Mouse (Mus musculus) adrenal gland, adult (tissue): Measurements from ENCODE around the gene Tsen54.
A peak's percentile ranks its signal among the peaks of the same experiment; 100 is the strongest.

ENCODE experiments used
- DNase-seq, 2 experiments: peaks; one replicate each; pipeline ENCODE4 v3.0.0; 2022 to 2023; ENCODE audit warnings: low spot score in 1 of 2; ENCODE audit not compliant: inconsistent age in 2 of 2

Tsen54 gene

GRCm38 (mm10) chr11:115814605-115815450, at the start of gene Tsen54:
Gene Tsen54 (plus strand): TSS chr11:115814724.
- DNase-seq = peak; percentile 89 to 95

GRCm38 (mm10) chr11:115765103-115765606, 49.4 kb upstream of the Tsen54 start, which contains the start of gene Tmem94:
Gene Tmem94 (plus strand): TSS chr11:115765433.
- peak; percentile 98 to 100 for DNase-seq

- no peak for DNase-seq
Observed at GRCm38 (mm10) chr11:115765607-115766141, 48.9 kb upstream of the Tsen54 start.

- peak in 1 of 2 experiments; percentile 83 for DNase-seq
Observed at GRCm38 (mm10) chr11:115766356-115766943, 48.1 kb upstream of the Tsen54 start.

GRCm38 (mm10) chr11:115766981-115767380, 47.5 kb upstream of the Tsen54 start:
- no peak for DNase-seq

GRCm38 (mm10) chr11:115768896-115769295, 45.6 kb upstream of the Tsen54 start:
- peak; percentile 66 to 82 for DNase-seq

- DNase-seq = peak in 1 of 2 experiments; percentile 11
Observed at GRCm38 (mm10) chr11:115774653-115775052, 39.9 kb upstream of the Tsen54 start.

GRCm38 (mm10) chr11:115775821-115776665, 38.5 kb upstream of the Tsen54 start:
- DNase-seq = peak; percentile 93 to 96

GRCm38 (mm10) chr11:115776954-115777353, 37.6 kb upstream of the Tsen54 start:
- DNase-seq = peak; percentile 66 to 87

- peak in 1 of 2 experiments; percentile 82 for DNase-seq
Observed at GRCm38 (mm10) chr11:115777487-115778335, 36.8 kb upstream of the Tsen54 start.

GRCm38 (mm10) chr11:115779038-115779571, 35.4 kb upstream of the Tsen54 start:
- peak; percentile 93 to 96 for DNase-seq

GRCm38 (mm10) chr11:115780141-115781070, 34.1 kb upstream of the Tsen54 start:
- peak in 1 of 2 experiments; percentile 72 for DNase-seq

- no peak for DNase-seq
Observed at GRCm38 (mm10) chr11:115786473-115786872, 28.1 kb upstream of the Tsen54 start.

GRCm38 (mm10) chr11:115789787-115790186, 24.7 kb upstream of the Tsen54 start:
- DNase-seq = no peak

- no peak for DNase-seq
Observed at GRCm38 (mm10) chr11:115791919-115792318, 22.6 kb upstream of the Tsen54 start.

GRCm38 (mm10) chr11:115792353-115792752, 22.2 kb upstream of the Tsen54 start:
- DNase-seq = peak; percentile 87 to 91

GRCm38 (mm10) chr11:115796898-115797297, 17.6 kb upstream of the Tsen54 start:
- DNase-seq = no peak

- DNase-seq = no peak
Observed at GRCm38 (mm10) chr11:115797665-115798064, 16.9 kb upstream of the Tsen54 start.
